Mouse (Mus musculus) liver, adult 2 months (tissue): ENCODE results near the gene Gm43552.

Source experiments
- CTCF ChIP-seq: fragments of 200-500 bp; IDR thresholded peaks from 2 replicates; pipeline ENCODE4 v1.5.1; 2011; ENCODE audit warnings: low read depth, low read length, control low read depth
- POLR2A ChIP-seq: fragments of 200-500 bp; IDR thresholded peaks from 2 replicates; pipeline ENCODE4 v1.6.1; 2011; ENCODE audit warnings: low read length, control low read depth; ENCODE audit not compliant: insufficient read depth; ENCODE audit errors: extremely low read depth

DNA sequence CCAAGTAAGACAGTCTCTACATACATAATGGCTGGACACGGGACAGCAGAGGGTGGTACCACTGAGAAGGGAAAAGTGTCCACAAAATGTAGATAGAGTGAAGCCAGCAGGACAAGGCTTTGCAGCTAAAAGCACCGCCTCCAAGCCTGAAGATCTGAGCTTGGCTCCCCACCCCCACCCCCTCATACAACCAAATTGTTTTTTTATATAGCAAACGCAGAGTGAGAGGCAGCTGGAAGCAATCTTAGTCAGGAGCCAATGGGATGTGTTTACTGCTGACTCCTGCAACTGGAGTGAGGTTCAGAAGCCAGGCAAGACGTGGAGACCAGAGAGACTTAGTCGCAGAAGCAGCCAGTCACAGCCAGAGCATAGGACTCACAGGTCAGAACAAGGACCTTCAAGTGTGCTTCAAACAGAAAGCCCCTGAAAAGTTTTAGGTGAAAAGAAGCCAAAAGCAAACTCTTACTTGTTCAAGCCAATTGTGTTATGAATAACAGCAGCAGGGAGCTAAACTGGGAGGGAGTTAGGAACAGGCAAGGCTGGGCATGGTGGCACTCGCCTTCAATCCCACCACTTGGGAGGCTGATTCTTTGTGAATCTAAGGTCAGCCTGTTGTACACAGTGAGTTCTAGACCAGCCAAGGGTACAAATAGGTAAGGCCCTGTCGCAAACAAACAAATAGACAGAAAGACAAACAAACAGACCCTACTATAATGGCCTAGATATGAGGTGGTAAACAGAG lies 35.4 kb downstream of the Gm43552 start:
- no peak for TF ChIP-seq CTCF
- no peak for TF ChIP-seq POLR2A
